Mouse (Mus musculus): ENCODE results near the gene Ip6k3.

DNA sequence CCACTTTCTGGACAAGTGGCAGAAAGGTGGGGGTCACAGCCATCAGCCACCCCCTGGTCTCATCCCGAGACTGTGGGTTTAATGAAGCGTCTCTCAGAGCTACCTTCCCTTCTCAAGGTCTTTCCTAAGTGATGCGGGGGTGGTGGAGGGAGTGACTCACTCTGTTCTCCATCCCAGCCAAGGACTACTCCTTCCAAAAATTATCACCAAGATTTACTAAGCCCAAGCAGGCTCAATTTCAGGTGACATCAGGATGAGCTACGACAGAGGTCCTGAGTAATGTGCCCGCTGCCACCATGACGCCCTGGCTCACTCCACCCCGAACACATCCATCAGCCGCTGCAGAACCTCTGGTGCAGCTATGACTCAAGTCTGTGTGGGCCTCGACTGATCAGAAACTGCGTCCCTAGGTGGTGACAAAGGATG, 36.3 kb downstream of the Ip6k3 start:
- no peak for TF ChIP-seq POLR2A (IDR thresholded peaks at IDR 0.05; ENCODE audit: borderline replicate concordance, extremely low read depth, insufficient read depth, insufficient read length, poor library complexity, severe bottlenecking)
- TF ChIP-seq CTCF (IDR thresholded peaks at IDR 0.05; ENCODE audit: borderline replicate concordance, extremely low read depth, insufficient read depth, insufficient read length): no peak
